Mouse (Mus musculus) MEL (cell line): Measurements from ENCODE around the gene Prm1.

ENCODE experiments used
- CTCF ChIP-seq, 3 experiments: IDR thresholded peaks in 2 of 3; conservative IDR thresholded peaks in 1 of 3; 2 replicates each; pipeline ENCODE4 v1.5.1; 2011 to 2012; ENCODE audit warnings: low read length in 3 of 3, low read depth in 2 of 3, mild to moderate bottlenecking in 2 of 3, improper control_type of control experiment in 1 of 3, inconsistent platforms in 1 of 3, mixed read lengths in 1 of 3, moderate library complexity in 1 of 3; ENCODE audit not compliant: control insufficient read depth in 1 of 3, insufficient read depth in 1 of 3, poor library complexity in 1 of 3, severe bottlenecking in 1 of 3
- EP300 ChIP-seq, 2 experiments: IDR thresholded peaks; 2 replicates each; pipeline ENCODE4 v1.6.1; 2011; ENCODE audit warnings: improper control_type of control experiment in 2 of 2, low read length in 2 of 2, low read depth in 1 of 2, mild to moderate bottlenecking in 1 of 2
- GATA1 ChIP-seq: IDR thresholded peaks from 2 replicates; pipeline ENCODE4 v1.6.1; 2011; ENCODE audit warnings: low read depth, low read length, improper control_type of control experiment
- KAT2A ChIP-seq: conservative IDR thresholded peaks from 2 replicates; pipeline ENCODE4 v1.6.1; 2012; ENCODE audit warnings: low read depth, low read length, improper control_type of control experiment, inconsistent platforms
- MAX ChIP-seq: IDR thresholded peaks from 2 replicates; pipeline ENCODE4 v1.6.1; 2011; ENCODE audit warnings: low read length, improper control_type of control experiment
- POLR2A ChIP-seq, 2 experiments: IDR thresholded peaks; 2 replicates each; pipeline ENCODE4 v1.6.1; 2011 to 2012; ENCODE audit warnings: low read length in 2 of 2, mild to moderate bottlenecking in 2 of 2, control low read depth in 1 of 2, improper control_type of control experiment in 1 of 2, low read depth in 1 of 2, moderate library complexity in 1 of 2; ENCODE audit not compliant: control insufficient read depth in 1 of 2, insufficient read depth in 1 of 2, poor library complexity in 1 of 2
- TBP ChIP-seq: IDR thresholded peaks from 2 replicates; pipeline ENCODE4 v1.8.0; 2011; ENCODE audit warnings: low read depth, low read length, improper control_type of control experiment
- USF1 ChIP-seq: IDR thresholded peaks from 2 replicates; pipeline ENCODE4 v1.6.1; 2014; ENCODE audit warnings: low read depth, mild to moderate bottlenecking, inconsistent platforms, low read length, improper control_type of control experiment, moderate library complexity
- ZNF384 ChIP-seq: IDR thresholded peaks from 2 replicates; pipeline ENCODE4 v1.6.1; 2012; ENCODE audit warnings: low read depth, mild to moderate bottlenecking, inconsistent platforms, low read length, improper control_type of control experiment

DNA sequence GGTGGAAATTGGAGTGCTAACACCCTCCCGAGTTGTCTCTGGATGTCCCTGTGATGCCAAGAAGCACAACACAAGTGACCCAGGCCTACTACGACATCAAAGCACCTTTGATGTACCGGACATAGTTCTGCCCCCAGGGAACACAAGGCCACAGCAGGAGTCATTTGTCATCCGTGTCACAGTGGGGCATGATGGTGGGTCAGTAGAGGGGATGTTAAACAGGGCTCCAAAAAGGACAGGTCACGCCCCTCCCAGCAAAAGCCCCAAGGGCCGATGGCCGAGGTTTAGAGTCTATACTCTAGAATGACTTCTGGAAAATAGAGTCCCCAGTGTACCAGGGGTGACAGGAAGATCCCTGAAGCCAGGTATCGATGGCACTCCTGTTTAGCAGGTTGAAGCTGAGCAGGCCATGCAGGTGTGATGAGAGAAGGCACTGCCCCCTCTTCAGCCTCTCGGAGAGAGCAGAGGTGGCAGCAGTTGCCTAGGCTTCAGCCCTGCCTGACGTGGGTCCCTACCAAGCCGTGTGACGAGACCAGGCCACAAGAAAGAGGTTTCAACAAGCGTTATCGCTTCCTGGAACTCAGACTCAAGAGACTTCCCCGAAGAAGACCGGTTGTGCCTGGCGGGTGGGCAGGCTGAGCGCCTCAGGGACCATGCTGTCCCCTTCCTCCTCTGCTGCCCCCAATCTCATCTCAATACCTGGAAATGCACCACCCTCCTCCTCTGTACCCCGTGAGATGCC lies 33.7 kb downstream of the Prm1 start:
- no peak for TF ChIP-seq ZNF384
- TF ChIP-seq KAT2A = no peak
- TF ChIP-seq EP300 (IDR thresholded peaks at IDR 0.05; ENCODE audit: low read depth in 1 of 2, low read length in 2 of 2) = no peak
- no peak for TF ChIP-seq CTCF (IDR thresholded peaks at IDR 0.05 in 2 of 3, conservative IDR thresholded peaks at IDR 0.05 in 1 of 3; ENCODE audit: control insufficient read depth in 1 of 3, insufficient read depth in 1 of 3, low read depth in 2 of 3, low read length in 3 of 3, poor library complexity in 1 of 3, severe bottlenecking in 1 of 3)
- TF ChIP-seq MAX = no peak
- TF ChIP-seq USF1 = no peak
- no peak for TF ChIP-seq TBP
- TF ChIP-seq POLR2A (IDR thresholded peaks at IDR 0.05; ENCODE audit: control insufficient read depth in 1 of 2, insufficient read depth in 1 of 2, low read depth in 1 of 2, low read length in 2 of 2, poor library complexity in 1 of 2) = no peak
- no peak for TF ChIP-seq GATA1
